Mouse (Mus musculus): Measurements from ENCODE around the gene Gm2381. TPM values are rescaled to one million over a fixed set of nuclear protein-coding genes. Genes with fewer than 3 reads are reported as not detected.

Gm2381 gene
- polyA plus RNA-seq (2012; fragmentation: generic; extraction: Trizol): not detected

DNA sequence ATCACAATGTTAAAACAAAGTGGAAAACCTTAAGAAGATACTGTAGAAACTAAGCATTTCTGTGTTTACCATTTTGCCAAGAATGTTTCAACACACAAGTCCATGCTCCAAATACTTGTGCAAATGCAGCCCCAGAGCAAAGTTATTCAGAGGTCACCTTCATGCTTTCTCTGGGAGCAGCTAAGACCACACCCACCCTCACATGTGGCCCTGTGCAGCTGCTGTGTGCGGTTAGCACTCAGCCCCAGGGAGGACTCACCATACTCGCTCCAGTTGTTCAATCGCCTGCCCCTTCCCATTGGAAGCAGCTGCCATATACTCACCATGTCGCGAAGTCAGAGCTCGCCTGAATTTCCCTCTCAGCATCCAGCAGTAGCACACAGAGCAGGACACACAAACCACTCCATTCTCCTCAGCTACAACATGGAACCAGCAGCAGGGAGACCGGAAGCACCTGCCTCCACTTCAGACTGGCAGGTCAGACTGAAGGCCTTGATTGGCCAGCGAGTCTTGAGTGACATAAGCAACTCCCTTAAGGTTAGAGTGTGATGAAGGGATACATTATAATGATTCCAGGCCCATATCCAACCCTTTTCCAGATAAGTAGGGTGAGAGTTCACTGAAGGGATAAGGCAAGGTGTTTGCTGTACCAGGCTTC lies at the start of gene Gm2381:
Gm2381 (minus strand) TSS at position 434 of the 658 bp plus-strand sequence.

DNA sequence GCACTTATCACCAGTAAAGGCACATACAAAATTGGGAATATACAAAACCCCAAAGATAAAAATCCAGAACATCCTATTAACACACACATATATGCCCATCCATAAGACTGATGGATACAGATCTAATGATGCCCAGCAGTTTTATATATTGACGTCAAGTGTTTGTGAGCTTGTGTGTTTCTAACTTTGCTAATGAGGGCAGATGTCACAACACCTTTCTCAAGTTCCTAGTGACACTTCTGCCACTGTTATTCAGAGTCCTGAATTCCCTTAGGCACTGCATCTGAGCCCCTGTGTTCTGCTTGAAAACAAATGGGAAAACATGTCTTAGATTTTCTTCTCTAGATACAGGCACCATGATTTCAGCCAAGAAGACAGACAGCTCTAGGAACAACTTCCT lies 73.6 kb downstream of the Gm2381 start, which contains the start of gene Vmn2r62:
Vmn2r62 (minus strand) TSS at position 101 of the 400 bp plus-strand sequence.

Other genes starting within 250 kb of the Gm2381 start
- under 1 TPM; 0.01 to 0.15 TPM for gene Zfp976, start 224.6 kb downstream of the Gm2381 start, polyA plus RNA-seq (2012; fragmentation: generic; extraction: Trizol)
- under 1 TPM; 0.02 to 0.51 TPM for gene Zfp975, start 174.5 kb downstream of the Gm2381 start, polyA plus RNA-seq (2012; fragmentation: generic; extraction: Trizol)
- not detected for gene Gm17067, start 140.2 kb downstream of the Gm2381 start, polyA plus RNA-seq (2012; fragmentation: generic; extraction: Trizol)
- not detected for gene Vmn2r62, start 73.7 kb downstream of the Gm2381 start, polyA plus RNA-seq (2012; fragmentation: generic; extraction: Trizol)
- under 1 TPM in 1 of 2 experiments, not detected in 1; under 0.01 TPM for gene Vmn2r63, start 66.6 kb upstream of the Gm2381 start, polyA plus RNA-seq (2012; fragmentation: generic; extraction: Trizol)
- not detected for gene Gm9268, start 151.5 kb upstream of the Gm2381 start, polyA plus RNA-seq (2012; fragmentation: generic; extraction: Trizol)
- not detected for gene Zfp936, start 247.0 kb upstream of the Gm2381 start, polyA plus RNA-seq (2012; fragmentation: generic; extraction: Trizol)

Data from C3H10T1/2 (cell line).